Mouse (Mus musculus) hindbrain, embryonic 15.5 days (tissue): ENCODE results near the gene Rgsl1. TPM values are rescaled to one million over a fixed set of nuclear protein-coding genes. Genes with fewer than 3 reads are reported as not detected.

Source experiments
- ATAC-seq: fragments of 200-750 bp; cut with Nextera tagmentation; 2 replicates; pipeline ENCODE4 v1.8.0; 2017; ENCODE audit warnings: low read depth, moderate number of reproducible peaks, moderate TSS enrichment; ENCODE audit not compliant: low FRiP score
- H3K27ac ChIP-seq: fragments of 300-500 bp; sonication (generic); replicated peaks from 2 replicates; pipeline ENCODE4 v1.5.1; 2015; ENCODE audit warnings: mild to moderate bottlenecking, inconsistent platforms
- H3K27me3 ChIP-seq: fragments of 300-500 bp; sonication (generic); 2 replicates; pipeline ENCODE4 v1.6.1; 2015; ENCODE audit warnings: control low read depth, inconsistent platforms
- H3K36me3 ChIP-seq: fragments of 300-500 bp; sonication (generic); 2 replicates; pipeline ENCODE4 v1.6.1; 2015; ENCODE audit warnings: control low read depth, inconsistent platforms
- H3K4me1 ChIP-seq: fragments of 300-500 bp; sonication (generic); replicated peaks from 2 replicates; pipeline ENCODE4 v1.6.1; 2015; ENCODE audit warnings: control low read depth, inconsistent platforms
- H3K4me2 ChIP-seq: fragments of 300-500 bp; sonication (generic); 2 replicates; pipeline ENCODE4 v1.6.1; 2015; ENCODE audit warnings: moderate library complexity, mild to moderate bottlenecking, inconsistent platforms
- H3K4me3 ChIP-seq: fragments of 300-500 bp; sonication (generic); 2 replicates; pipeline ENCODE4 v1.5.1; 2015; ENCODE audit warnings: mild to moderate bottlenecking, inconsistent platforms
- H3K9ac ChIP-seq: fragments of 300-500 bp; sonication (generic); 2 replicates; pipeline ENCODE4 v1.6.1; 2015; ENCODE audit warnings: inconsistent platforms
- H3K9me3 ChIP-seq: fragments of 300-500 bp; sonication (generic); 2 replicates; pipeline ENCODE4 v1.6.1; 2016; ENCODE audit warnings: control low read depth, inconsistent platforms
- WGBS: fragments of 180-500 bp; shearing (Covaris S2); methylation state at CpG from one replicate; pipeline ENCODE4 v1.1.7; 2015; 5-methylcytosine and 5-hydroxymethylcytosine counted together
- polyA plus RNA-seq: library from polyadenylated mRNA; unstranded; fragments of >200 nt; fragmentation: Nextera tagmentation; extraction: Ambion mirVana; gene quantifications from 2 replicates; pipeline ENCODE4 v1.2.1, GENCODE M21; 2015

Rgsl1 gene
- polyA plus RNA-seq, 1 experiment from 2014 or later = 0.26 TPM

DNA sequence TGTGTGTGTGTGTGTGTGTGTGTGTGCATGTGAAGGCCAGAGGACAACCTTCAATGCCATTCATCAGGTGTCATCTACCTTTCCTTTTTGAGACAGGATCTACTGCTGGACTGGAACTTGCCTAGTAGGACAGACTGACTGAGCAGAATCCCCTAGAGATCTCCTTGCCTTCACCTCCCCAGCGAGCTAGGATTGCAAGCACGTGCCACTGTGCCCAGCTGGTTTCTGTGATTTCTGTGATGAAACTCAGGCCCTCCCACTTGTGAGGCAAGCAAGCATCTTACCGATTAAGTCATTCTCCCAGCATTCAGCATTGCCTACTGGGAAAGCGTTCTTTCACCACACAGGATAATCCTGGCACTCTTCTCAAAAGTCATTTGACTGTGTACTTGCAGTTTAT is 13.2 kb downstream of the Rgsl1 start:
- ATAC-seq = no peak
- WGBS = 89% methylated on average over 4 of the region's 4 CpGs

GRCm38 (mm10) chr1:153820216-153820615 is 23.7 kb downstream of the Rgsl1 start:
- no peak overlapping the region for H3K9ac ChIP-seq
- H3K9me3 ChIP-seq = no peaks in the 10 kb centered on the region
- no peak overlapping the region for H3K4me2 ChIP-seq
- H3K27ac ChIP-seq = no peak overlapping the region
- H3K36me3 ChIP-seq = no peaks in the 10 kb centered on the region
- ATAC-seq = no peak
- 58% methylated on average over 3 of the region's 3 CpGs for WGBS
- H3K4me3 ChIP-seq = no peak overlapping the region
- no peaks in the 10 kb centered on the region for H3K4me1 ChIP-seq
- H3K27me3 ChIP-seq = no peaks in the 10 kb centered on the region

More for the DNA sequence above, 13.2 kb downstream of the Rgsl1 start:
- H3K9ac ChIP-seq = no peak overlapping the region
- no peaks in the 10 kb centered on the region for H3K27me3 ChIP-seq
- no peaks in the 10 kb centered on the region for H3K4me1 ChIP-seq
- H3K36me3 ChIP-seq = no peaks in the 10 kb centered on the region
- no peak overlapping the region for H3K4me2 ChIP-seq
- H3K9me3 ChIP-seq = no peaks in the 10 kb centered on the region
- H3K27ac ChIP-seq = no peak overlapping the region
- no peak overlapping the region for H3K4me3 ChIP-seq

DNA sequence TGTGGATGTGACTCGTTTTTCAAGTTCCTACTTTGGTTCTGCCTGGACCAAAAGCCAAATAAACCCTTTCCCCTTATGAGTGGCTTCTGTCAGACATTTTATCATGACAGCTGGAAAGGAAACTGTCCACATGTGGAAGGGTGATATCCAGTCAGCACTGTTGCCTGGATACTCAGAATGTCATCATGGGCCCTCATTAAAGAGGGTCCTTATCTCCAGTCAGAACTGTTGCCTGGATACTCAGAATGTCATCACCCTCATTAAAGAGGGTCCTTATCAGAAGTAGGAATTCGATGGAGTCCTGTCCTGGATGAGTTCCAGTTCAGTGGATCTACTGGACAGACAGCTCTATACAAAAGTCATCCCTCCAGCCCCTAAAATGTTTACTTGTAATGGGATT is 29.7 kb downstream of the Rgsl1 start:
- Histone ChIP-seq H3K4me3 (no peak overlapping the region), H3K4me2 (no peak overlapping the region), H3K9ac (no peak overlapping the region), H3K4me1 (no peaks in the 10 kb centered on the region), H3K27me3 (no peaks in the 10 kb centered on the region), H3K36me3 (no peaks in the 10 kb centered on the region), H3K9me3 (no peaks in the 10 kb centered on the region), H3K27ac (no peak overlapping the region)
- no peak for ATAC-seq
- WGBS = 65% methylated on average over 2 of the region's 2 CpGs

DNA sequence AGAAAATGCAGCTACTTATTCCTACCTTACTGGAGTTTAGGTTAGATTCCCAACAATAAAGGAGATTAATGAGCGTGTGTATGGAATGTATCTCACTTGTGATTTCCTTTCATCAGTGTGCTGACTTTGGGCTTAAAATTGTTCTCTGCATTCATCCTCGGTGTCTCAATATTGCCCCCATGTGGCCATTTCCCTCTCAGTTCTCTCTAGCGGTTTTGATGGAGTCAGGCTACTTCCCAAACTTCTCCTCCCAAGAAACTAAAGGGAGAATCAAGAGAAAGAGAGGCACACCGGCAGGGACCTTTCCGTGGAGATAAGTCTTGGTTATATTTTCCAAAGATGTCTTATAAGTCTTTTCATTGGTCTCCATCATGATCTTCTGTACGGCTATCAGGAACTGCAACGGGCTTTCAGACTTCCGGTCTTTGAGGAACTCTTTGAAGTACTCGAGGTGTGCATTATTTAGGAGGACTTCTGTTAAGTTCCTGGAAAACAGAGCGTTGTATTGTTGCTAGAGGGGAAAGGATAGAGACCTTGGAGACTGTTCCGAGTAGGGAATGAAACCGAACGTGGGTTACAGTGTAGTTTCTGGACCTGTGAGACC is 36.5 kb downstream of the Rgsl1 start:
- Histone ChIP-seq H3K27ac (no peak overlapping the region), H3K4me2 (no peak overlapping the region), H3K36me3 (no peaks in the 10 kb centered on the region), H3K9ac (no peak overlapping the region), H3K4me1 (no peaks in the 10 kb centered on the region), H3K4me3 (no peak overlapping the region), H3K27me3 (no peaks in the 10 kb centered on the region), H3K9me3 (no peaks in the 10 kb centered on the region)
- 55% methylated on average over 13 of the region's 13 CpGs for WGBS
- no peak for ATAC-seq

DNA sequence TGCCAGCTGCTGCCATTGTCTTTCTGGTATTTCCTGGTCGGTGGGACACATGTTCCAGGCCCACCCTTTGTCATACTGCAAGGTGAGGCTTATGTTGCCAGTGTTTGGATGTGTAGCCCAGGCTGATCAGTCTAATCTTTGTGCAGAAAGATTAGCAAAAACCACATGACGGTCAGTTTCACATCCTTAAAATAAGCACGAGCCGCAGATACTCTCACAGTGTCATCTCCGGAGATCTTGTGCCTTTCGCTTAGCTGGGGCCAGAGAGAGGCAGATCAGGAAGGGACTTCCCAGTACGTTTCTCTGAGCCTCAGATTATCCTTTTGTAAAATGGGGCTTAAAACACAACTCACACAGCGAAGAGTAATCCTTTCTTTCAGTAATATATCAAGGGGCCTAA is 40.4 kb downstream of the Rgsl1 start:
- no peak overlapping the region for H3K9ac ChIP-seq
- no peak overlapping the region for H3K4me2 ChIP-seq
- no peaks in the 10 kb centered on the region for H3K9me3 ChIP-seq
- H3K4me3 ChIP-seq = no peak overlapping the region
- no peaks in the 10 kb centered on the region for H3K4me1 ChIP-seq
- 77% methylated on average over 8 of the region's 8 CpGs for WGBS
- no peaks in the 10 kb centered on the region for H3K36me3 ChIP-seq
- no peak overlapping the region for H3K27ac ChIP-seq
- no peak for ATAC-seq
- no peaks in the 10 kb centered on the region for H3K27me3 ChIP-seq

DNA sequence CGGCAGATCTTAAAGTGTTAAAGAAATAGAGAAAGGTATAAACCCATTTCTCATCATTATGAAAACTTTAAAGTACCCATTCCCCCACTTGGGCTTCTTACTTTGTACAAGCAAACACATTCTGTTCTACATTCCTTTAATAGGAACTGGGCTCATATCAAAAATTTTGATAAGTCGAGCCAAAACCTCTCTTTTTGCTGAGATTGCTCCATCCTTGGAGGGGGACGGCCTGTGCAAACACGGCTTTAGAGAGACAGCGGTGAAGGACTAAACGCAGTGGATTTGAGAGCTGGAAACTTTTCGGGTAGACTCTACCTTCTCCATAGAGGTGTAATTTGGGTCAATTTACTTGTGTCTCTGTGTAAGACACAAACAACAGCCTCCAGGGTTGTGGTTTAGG is 41.3 kb downstream of the Rgsl1 start:
- H3K4me2 ChIP-seq = no peak overlapping the region
- H3K9ac ChIP-seq = no peak overlapping the region
- H3K9me3 ChIP-seq = no peaks in the 10 kb centered on the region
- no peak for ATAC-seq
- H3K4me3 ChIP-seq = no peak overlapping the region
- no peaks in the 10 kb centered on the region for H3K4me1 ChIP-seq
- 89% methylated on average over 7 of the region's 7 CpGs for WGBS
- H3K27me3 ChIP-seq = no peaks in the 10 kb centered on the region
- H3K27ac ChIP-seq = no peak overlapping the region
- no peaks in the 10 kb centered on the region for H3K36me3 ChIP-seq

DNA sequence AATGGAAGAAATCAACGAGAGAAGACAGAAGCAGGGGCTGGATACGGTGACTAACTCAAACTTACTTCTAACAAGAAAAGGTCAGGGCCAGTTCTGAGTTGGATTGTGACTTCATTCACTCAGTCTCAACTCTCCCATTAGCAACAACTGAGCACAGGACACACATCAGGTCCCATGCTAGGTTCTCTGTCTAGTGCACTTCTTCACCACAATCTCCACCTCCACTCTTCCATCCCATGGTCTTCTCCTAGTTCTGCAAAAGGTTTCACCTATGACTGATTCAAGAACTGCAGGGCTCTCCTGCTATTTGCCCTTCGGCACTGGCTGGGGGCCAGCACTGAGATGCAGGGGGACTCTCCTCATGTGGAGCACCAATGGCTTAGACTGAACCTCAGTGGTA is 49.7 kb downstream of the Rgsl1 start:
- H3K4me2 ChIP-seq = no peak overlapping the region
- H3K4me3 ChIP-seq = no peak overlapping the region
- H3K4me1 ChIP-seq = no peaks in the 10 kb centered on the region
- no peaks in the 10 kb centered on the region for H3K36me3 ChIP-seq
- no peak overlapping the region for H3K9ac ChIP-seq
- H3K27me3 ChIP-seq = no peaks in the 10 kb centered on the region
- no peak for ATAC-seq
- H3K27ac ChIP-seq = no peak overlapping the region
- 82% methylated on average over 3 of the region's 3 CpGs for WGBS
- H3K9me3 ChIP-seq = no peaks in the 10 kb centered on the region

GRCm38 (mm10) chr1:153790708-153791107 is 53.2 kb downstream of the Rgsl1 start:
- H3K27me3 ChIP-seq = no peaks in the 10 kb centered on the region
- H3K4me1 ChIP-seq = no peaks in the 10 kb centered on the region
- H3K27ac ChIP-seq = no peak overlapping the region
- WGBS = 64% methylated on average over 2 of the region's 2 CpGs
- no peak for ATAC-seq
- H3K9ac ChIP-seq = no peak overlapping the region
- no peak overlapping the region for H3K4me2 ChIP-seq
- H3K9me3 ChIP-seq = no peaks in the 10 kb centered on the region
- H3K36me3 ChIP-seq = no peaks in the 10 kb centered on the region
- H3K4me3 ChIP-seq = no peak overlapping the region

DNA sequence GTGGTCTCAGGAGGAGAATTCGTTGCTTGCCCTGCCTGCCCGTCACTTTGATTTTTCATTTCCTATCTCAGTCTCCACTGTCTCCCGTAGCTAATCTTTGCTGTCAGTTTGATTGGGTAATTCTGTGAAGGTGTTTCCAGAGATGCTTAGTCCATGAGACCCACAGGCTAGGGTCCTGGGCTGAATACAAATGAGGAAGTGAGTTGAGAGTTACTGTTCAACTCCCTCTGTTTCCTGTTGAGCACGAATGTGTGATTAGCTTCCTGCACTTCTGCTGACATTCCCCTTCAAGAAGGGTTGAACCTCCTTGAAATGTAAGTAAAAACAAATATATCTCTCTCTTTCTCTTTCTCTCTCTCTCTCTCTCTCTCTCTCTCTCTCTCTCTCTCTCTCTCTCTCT is 58.3 kb downstream of the Rgsl1 start:
- Histone ChIP-seq H3K9ac (no peak overlapping the region), H3K4me3 (no peak overlapping the region), H3K9me3 (no peaks in the 10 kb centered on the region)

DNA sequence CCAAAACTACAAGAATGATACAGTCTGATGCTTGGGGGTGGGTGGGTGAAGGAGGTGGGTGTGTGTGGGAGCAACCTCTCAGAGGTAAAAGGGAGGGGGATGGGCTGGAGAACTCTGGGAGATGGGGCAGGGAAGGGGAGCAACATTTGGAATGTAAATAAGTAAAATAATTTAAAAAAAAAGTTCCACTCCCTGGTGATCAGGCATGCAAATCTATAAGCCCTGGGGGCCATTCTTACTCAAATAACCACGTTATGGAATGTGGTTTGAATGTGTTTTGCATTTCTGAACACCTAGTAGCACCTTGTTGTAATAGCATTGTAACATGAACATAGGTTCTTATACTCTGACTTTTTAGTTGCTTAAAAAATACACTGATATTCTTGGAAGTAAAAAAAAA is 60.6 kb downstream of the Rgsl1 start:
- Histone ChIP-seq H3K9ac (no peak overlapping the region), H3K27me3 (no peaks in the 10 kb centered on the region), H3K4me1 (no peaks in the 10 kb centered on the region), H3K9me3 (no peaks in the 10 kb centered on the region), H3K36me3 (no peaks in the 10 kb centered on the region), H3K4me2 (no peak overlapping the region), H3K4me3 (no peak overlapping the region), H3K27ac (no peak overlapping the region)
- ATAC-seq = no peak
- 35% methylated on average over 1 of the region's 1 CpGs for WGBS

More for the DNA sequence above, 58.3 kb downstream of the Rgsl1 start:
- Histone ChIP-seq H3K27ac (no peak overlapping the region), H3K4me1 (no peaks in the 10 kb centered on the region), H3K36me3 (no peaks in the 10 kb centered on the region), H3K4me2 (no peak overlapping the region), H3K27me3 (no peaks in the 10 kb centered on the region)
- 69% methylated on average over 4 of the region's 4 CpGs for WGBS
- ATAC-seq = no peak

- H3K36me3 ChIP-seq = no peaks in the 10 kb centered on the region
- H3K27me3 ChIP-seq = no peaks in the 10 kb centered on the region
- 95% methylated on average over 10 of the region's 10 CpGs for WGBS
- H3K9me3 ChIP-seq = no peaks in the 10 kb centered on the region
- ATAC-seq = no peak
- H3K4me3 ChIP-seq = no peak overlapping the region
- no peaks in the 10 kb centered on the region for H3K4me1 ChIP-seq
- H3K9ac ChIP-seq = no peak overlapping the region
- no peak overlapping the region for H3K4me2 ChIP-seq
- H3K27ac ChIP-seq = no peak overlapping the region
These were observed 65.7 kb downstream of the Rgsl1 start for GRCm38 (mm10) chr1:153778205-153778604.

DNA sequence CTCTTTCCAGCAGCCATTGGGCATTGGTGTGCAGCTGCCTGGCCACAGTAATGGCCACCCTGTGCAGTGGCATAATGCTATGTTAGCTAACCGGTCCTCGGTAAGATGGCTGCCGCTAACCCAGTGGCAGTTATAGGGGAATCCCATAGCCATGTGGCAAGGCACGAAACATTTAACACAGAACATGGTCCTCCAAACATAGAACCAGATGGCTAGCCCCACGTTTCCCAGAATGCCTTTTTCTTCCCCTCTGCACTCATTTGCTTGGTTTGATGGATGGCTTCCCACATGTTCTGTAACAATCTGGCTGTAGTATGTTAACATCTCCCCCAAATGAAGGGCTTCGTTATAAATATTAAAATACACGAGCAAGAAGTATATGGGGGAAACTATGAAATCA is 67.7 kb downstream of the Rgsl1 start:
- no peak overlapping the region for H3K4me3 ChIP-seq
- WGBS = 81% methylated on average over 7 of the region's 7 CpGs
- H3K27ac ChIP-seq = no peak overlapping the region
- H3K9me3 ChIP-seq = no peaks in the 10 kb centered on the region
- no peak overlapping the region for H3K9ac ChIP-seq
- no peaks in the 10 kb centered on the region for H3K36me3 ChIP-seq
- no peaks in the 10 kb centered on the region for H3K27me3 ChIP-seq
- ATAC-seq = no peak
- no peak overlapping the region for H3K4me2 ChIP-seq
- no peaks in the 10 kb centered on the region for H3K4me1 ChIP-seq

GRCm38 (mm10) chr1:153775174-153775573 is 68.8 kb downstream of the Rgsl1 start:
- Histone ChIP-seq H3K9me3 (no peaks in the 10 kb centered on the region), H3K4me2 (no peak overlapping the region), H3K9ac (no peak overlapping the region), H3K36me3 (no peaks in the 10 kb centered on the region), H3K27ac (no peak overlapping the region), H3K4me1 (no peaks in the 10 kb centered on the region), H3K27me3 (no peaks in the 10 kb centered on the region), H3K4me3 (no peak overlapping the region)
- ATAC-seq = no peak
- WGBS = 92% methylated on average over 6 of the region's 6 CpGs
